Mouse (Mus musculus): Measurements from ENCODE around the gene Ankrd55. TPM values are rescaled to one million over a fixed set of nuclear protein-coding genes. Genes with fewer than 3 reads are reported as not detected.

The Ankrd55 gene
- polyA plus RNA-seq, 1 experiment from 2014 or later: 0.34 TPM

DNA sequence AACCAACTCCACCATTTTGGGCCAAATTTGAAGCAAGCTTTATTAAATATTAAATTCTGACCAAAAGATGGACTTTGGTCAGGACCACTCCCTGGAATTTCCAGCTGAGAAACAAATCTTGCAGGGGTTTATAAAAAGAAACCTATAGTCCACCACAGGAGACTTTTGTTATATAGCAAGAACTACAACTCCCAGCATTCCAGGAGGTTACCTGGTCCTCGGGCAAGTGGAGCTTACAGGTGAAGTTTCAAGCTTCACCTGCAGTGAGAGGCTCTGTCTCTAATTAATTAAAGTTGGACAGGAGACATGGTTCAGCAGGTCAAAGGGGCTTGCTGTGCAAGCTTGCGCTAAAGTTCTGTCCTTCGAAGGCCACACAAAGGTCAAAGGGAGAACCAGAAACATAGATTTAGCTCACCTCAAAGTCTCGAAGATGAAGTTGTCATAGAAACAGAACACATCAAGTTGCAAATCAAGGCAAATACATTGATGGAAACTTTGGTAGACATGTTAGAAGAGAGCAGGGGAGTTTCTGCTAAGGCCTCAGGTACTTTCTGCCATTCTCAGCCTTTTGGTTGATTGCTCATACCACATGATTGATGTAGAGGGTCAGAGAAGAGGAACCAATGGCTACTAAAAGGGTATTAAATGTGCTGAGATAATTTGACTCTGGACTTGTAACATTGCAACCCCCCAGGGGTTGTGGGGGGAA, 78.2 kb downstream of the Ankrd55 start:
- no peak for ATAC-seq (ENCODE audit: low FRiP score, low TSS enrichment)
- Histone ChIP-seq H3K9me3 (ENCODE audit: control insufficient read depth, low read length) (no peaks in the 10 kb centered on the region), H3K27me3 (ENCODE audit: control insufficient read depth, insufficient read depth, low read length) (no peaks in the 10 kb centered on the region), H3K4me2 (replicated peaks; ENCODE audit: low read depth, low read length) (no peak overlapping the region), H3K36me3 (ENCODE audit: control insufficient read depth, insufficient read depth, low read length) (no peaks in the 10 kb centered on the region), H3K9ac (ENCODE audit: low read depth, low read length) (no peak overlapping the region), H3K27ac (ENCODE audit: low read depth, low read length) (no peak overlapping the region), H3K4me1 (ENCODE audit: control insufficient read depth, insufficient read depth, low read length) (no peaks in the 10 kb centered on the region), H3K4me3 (ENCODE audit: low read length) (no peak overlapping the region)
- WGBS: 75% methylated on average over 4 of the region's 4 CpGs

DNA sequence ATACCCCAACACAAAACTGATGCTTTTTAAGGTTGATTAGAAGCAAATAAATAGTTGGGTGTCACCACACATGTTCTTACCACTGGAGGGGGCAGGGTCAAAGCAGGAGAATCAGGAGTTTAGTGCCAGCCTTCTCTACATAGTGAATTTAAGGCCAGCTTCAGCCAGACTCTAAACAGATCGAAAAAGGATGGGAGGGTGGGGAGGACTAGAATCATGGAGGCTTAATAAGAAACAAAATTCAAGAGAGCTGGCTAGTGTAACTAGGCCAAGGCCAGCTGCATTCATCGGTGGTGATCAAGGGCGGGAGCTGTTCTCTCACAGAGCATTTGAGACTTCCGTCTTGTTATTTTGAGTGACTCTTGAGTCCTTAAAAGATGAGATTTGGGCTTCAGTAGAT, 83.5 kb downstream of the Ankrd55 start:
- H3K4me2 ChIP-seq (replicated peaks; ENCODE audit: low read depth, low read length): no peak overlapping the region
- H3K27me3 ChIP-seq (ENCODE audit: control insufficient read depth, insufficient read depth, low read length): no peaks in the 10 kb centered on the region
- no peak overlapping the region for H3K27ac ChIP-seq (ENCODE audit: low read depth, low read length)
- 97% methylated on average over 4 of the region's 4 CpGs for WGBS
- no peak overlapping the region for H3K9ac ChIP-seq (ENCODE audit: low read depth, low read length)
- ATAC-seq (ENCODE audit: low FRiP score, low TSS enrichment): no peak
- H3K4me1 ChIP-seq (ENCODE audit: control insufficient read depth, insufficient read depth, low read length): 0 out of 2 replicates have a peak, but pooled peaks cover 4% of the 10 kb centered on the region
- no peak overlapping the region for H3K4me3 ChIP-seq (ENCODE audit: low read length)
- H3K36me3 ChIP-seq (ENCODE audit: control insufficient read depth, insufficient read depth, low read length): no peaks in the 10 kb centered on the region
- H3K9me3 ChIP-seq (ENCODE audit: control insufficient read depth, low read length): no peaks in the 10 kb centered on the region

DNA sequence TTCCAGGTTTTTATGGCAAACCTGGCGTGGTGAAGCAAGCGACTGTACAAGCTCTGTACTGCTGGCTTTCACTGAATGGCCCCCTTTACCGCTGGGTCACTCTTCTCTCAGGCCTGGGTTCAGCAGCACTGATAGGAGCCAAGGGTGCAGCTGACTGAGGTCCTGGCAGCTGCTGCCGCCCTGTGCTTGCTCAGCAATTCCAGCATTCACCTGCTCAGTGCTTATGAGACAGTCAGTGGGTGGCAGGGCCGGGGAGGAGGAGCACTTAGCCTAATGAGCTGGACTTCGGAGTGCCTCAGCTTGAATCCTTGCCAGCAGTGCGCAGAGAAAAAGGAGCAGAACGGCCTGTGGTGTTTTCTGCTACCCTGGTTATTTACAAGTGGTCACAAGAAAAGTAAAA, 87.5 kb downstream of the Ankrd55 start:
- 53% methylated on average over 8 of the region's 8 CpGs for WGBS
- H3K4me3 ChIP-seq (ENCODE audit: low read length): no peak overlapping the region
- ATAC-seq (ENCODE audit: low FRiP score, low TSS enrichment): peak; percentile 76; the same call in 1 of the 2 replicates
- H3K27me3 ChIP-seq (ENCODE audit: control insufficient read depth, insufficient read depth, low read length): no peaks in the 10 kb centered on the region
- H3K9me3 ChIP-seq (ENCODE audit: control insufficient read depth, low read length): no peaks in the 10 kb centered on the region
- 0 out of 2 replicates have a peak, but pooled peaks cover 4% of the 10 kb centered on the region for H3K4me1 ChIP-seq (ENCODE audit: control insufficient read depth, insufficient read depth, low read length)
- no peaks in the 10 kb centered on the region for H3K36me3 ChIP-seq (ENCODE audit: control insufficient read depth, insufficient read depth, low read length)
- no peak overlapping the region for H3K27ac ChIP-seq (ENCODE audit: low read depth, low read length)
- no peak overlapping the region for H3K4me2 ChIP-seq (replicated peaks; ENCODE audit: low read depth, low read length)
- no peak overlapping the region for H3K9ac ChIP-seq (ENCODE audit: low read depth, low read length)

DNA sequence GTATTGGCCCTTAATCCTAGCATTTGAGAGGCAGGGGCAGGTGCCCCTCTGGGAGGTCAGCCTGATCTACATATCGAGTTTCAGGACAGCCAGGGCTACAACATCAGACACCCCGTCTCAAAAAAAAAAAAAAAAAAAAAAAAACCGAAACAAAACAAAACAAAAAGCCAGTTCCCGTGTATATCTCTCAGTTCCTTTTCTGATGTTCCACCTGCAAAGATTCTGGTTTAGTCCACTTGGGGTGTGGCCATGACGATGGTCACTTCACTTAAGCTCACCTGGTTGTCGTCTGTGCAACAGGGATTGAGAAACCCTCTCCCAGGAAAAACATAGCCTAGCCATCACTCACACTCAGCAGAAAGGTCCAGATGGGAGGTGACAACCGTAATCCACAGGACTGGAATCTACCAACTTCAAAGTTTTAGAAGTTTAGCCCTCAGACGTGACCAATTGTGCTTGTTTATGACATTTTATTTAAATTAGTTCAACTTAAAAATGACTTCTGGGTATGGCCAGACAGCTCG, 90.6 kb downstream of the Ankrd55 start:
- Histone ChIP-seq H3K36me3 (ENCODE audit: control insufficient read depth, insufficient read depth, low read length) (no peaks in the 10 kb centered on the region), H3K4me1 (ENCODE audit: control insufficient read depth, insufficient read depth, low read length) (0 out of 2 replicates have a peak, but pooled peaks cover 4% of the 10 kb centered on the region), H3K27me3 (ENCODE audit: control insufficient read depth, insufficient read depth, low read length) (no peaks in the 10 kb centered on the region), H3K4me3 (ENCODE audit: low read length) (no peak overlapping the region), H3K27ac (ENCODE audit: low read depth, low read length) (no peak overlapping the region), H3K9ac (ENCODE audit: low read depth, low read length) (no peak overlapping the region), H3K9me3 (ENCODE audit: control insufficient read depth, low read length) (no peaks in the 10 kb centered on the region), H3K4me2 (replicated peaks; ENCODE audit: low read depth, low read length) (no peak overlapping the region)
- no peak for ATAC-seq (ENCODE audit: low FRiP score, low TSS enrichment)
- WGBS: 68% methylated on average over 9 of the region's 9 CpGs

DNA sequence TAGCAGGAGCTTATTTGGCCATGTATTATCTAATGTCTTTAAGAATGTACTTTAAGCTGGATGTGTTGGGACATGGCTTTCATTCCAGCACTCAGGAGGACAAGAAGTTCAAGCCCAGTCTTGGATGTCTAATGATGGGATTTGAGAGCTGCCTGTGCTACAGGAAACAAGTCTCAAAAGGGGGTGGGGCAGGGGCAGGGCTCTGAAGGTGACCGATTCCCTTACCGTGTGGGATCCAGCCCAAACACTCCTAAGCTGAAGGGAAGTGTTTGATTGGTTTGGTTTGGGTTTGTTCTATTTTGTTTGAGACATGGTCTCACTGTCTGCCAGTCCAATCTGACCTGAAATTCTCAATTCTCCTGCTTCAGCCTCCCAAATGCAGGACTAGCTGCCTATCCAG, 93.2 kb downstream of the Ankrd55 start:
- no peak for ATAC-seq (ENCODE audit: low FRiP score, low TSS enrichment)
- Histone ChIP-seq H3K4me2 (replicated peaks; ENCODE audit: low read depth, low read length) (no peak overlapping the region), H3K4me3 (ENCODE audit: low read length) (no peak overlapping the region), H3K27me3 (ENCODE audit: control insufficient read depth, insufficient read depth, low read length) (no peaks in the 10 kb centered on the region), H3K4me1 (ENCODE audit: control insufficient read depth, insufficient read depth, low read length) (no peaks in the 10 kb centered on the region), H3K9me3 (ENCODE audit: control insufficient read depth, low read length) (no peaks in the 10 kb centered on the region), H3K9ac (ENCODE audit: low read depth, low read length) (no peak overlapping the region), H3K36me3 (ENCODE audit: control insufficient read depth, insufficient read depth, low read length) (no peaks in the 10 kb centered on the region), H3K27ac (ENCODE audit: low read depth, low read length) (no peak overlapping the region)
- WGBS: 74% methylated on average over 2 of the region's 2 CpGs

DNA sequence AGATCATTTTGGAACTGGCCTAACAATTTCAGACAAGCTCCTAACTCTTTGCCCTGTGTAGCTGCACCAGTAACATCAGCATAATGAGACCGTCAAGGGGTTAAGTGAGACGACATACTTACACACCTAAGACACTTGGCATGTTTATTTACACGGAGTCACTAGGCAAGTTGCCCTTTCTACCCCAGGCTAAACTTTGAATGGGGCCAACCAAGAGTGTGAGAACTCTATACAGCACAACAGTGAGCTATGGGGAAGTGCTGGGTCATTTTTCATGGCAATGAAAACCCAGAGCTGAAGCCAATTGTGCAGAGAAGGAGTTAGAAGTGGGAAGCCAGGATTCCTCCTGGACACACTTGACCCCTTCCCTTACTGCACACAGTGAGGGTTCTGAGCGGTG, 94.2 kb downstream of the Ankrd55 start:
- ATAC-seq (ENCODE audit: low FRiP score, low TSS enrichment): no peak
- H3K36me3 ChIP-seq (ENCODE audit: control insufficient read depth, insufficient read depth, low read length): no peaks in the 10 kb centered on the region
- H3K4me2 ChIP-seq (replicated peaks; ENCODE audit: low read depth, low read length): no peak overlapping the region
- no peaks in the 10 kb centered on the region for H3K9me3 ChIP-seq (ENCODE audit: control insufficient read depth, low read length)
- 33% methylated on average over 4 of the region's 4 CpGs for WGBS
- no peak overlapping the region for H3K4me3 ChIP-seq (ENCODE audit: low read length)
- H3K27ac ChIP-seq (ENCODE audit: low read depth, low read length): no peak overlapping the region
- no peaks in the 10 kb centered on the region for H3K27me3 ChIP-seq (ENCODE audit: control insufficient read depth, insufficient read depth, low read length)
- no peak overlapping the region for H3K9ac ChIP-seq (ENCODE audit: low read depth, low read length)
- H3K4me1 ChIP-seq (ENCODE audit: control insufficient read depth, insufficient read depth, low read length): no peaks in the 10 kb centered on the region

DNA sequence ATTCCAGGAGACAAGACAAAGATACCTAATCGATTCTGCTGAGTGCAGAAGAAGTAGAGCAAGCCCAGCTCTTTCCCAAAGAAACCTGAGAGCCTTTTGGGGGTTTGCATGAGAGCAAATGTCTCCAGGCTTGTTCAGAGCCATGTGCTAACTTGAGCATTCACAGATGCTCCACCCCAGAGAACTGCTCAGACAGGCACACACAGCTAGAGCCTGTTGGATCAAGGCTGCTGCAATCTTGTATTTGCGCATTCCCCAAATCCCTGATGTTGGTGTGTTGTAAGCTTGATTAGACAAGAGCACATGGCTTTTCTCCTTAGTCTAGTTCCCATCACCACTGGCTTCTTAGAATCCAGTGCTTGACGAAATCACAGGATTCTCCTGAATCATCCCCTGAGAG, 94.7 kb downstream of the Ankrd55 start:
- 65% methylated on average over 3 of the region's 3 CpGs for WGBS
- Histone ChIP-seq H3K4me1 (ENCODE audit: control insufficient read depth, insufficient read depth, low read length) (no peaks in the 10 kb centered on the region), H3K4me3 (ENCODE audit: low read length) (no peak overlapping the region), H3K27me3 (ENCODE audit: control insufficient read depth, insufficient read depth, low read length) (no peaks in the 10 kb centered on the region), H3K9ac (ENCODE audit: low read depth, low read length) (no peak overlapping the region), H3K27ac (ENCODE audit: low read depth, low read length) (no peak overlapping the region), H3K4me2 (replicated peaks; ENCODE audit: low read depth, low read length) (no peak overlapping the region), H3K36me3 (ENCODE audit: control insufficient read depth, insufficient read depth, low read length) (no peaks in the 10 kb centered on the region), H3K9me3 (ENCODE audit: control insufficient read depth, low read length) (no peaks in the 10 kb centered on the region)
- peak; percentile 46; the same call in 1 of the 2 replicates for ATAC-seq (ENCODE audit: low FRiP score, low TSS enrichment)

DNA sequence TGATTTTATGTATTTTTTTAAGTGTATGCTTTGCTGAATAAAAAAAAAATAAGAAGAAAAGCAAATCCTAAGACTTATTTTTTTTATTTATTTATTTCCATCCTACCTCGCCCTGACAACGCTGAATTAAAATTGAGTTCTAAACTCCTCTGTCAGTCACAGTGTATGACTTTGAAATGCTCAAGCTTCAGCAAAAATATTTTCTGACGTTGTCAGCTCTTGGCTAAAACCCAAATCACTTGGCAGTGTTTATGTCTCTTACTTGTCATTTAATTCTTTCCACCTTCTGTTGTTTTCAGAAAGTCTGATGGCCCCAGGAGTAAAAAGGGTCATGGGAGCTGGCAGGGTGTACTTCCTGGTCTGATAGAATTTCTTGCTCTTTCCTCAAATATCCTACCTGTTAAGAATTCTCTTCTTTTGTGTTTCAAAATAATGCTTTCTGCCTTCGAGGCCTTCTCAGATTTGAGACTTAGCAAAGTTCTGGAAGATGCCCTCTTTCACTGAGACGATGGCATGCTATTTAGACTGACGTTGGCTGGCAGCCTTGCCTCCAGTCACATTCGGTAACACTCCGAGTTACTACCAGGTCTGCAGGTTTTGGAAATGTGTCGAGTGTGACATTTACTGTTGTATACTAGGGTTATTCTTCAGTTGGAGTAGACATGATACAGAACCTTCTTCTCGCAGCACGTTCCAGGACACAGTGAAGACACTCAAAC, 95.8 kb downstream of the Ankrd55 start:
- H3K27ac ChIP-seq (ENCODE audit: low read depth, low read length): no peak overlapping the region
- no peak overlapping the region for H3K9ac ChIP-seq (ENCODE audit: low read depth, low read length)
- H3K4me3 ChIP-seq (ENCODE audit: low read length): no peak overlapping the region

DNA sequence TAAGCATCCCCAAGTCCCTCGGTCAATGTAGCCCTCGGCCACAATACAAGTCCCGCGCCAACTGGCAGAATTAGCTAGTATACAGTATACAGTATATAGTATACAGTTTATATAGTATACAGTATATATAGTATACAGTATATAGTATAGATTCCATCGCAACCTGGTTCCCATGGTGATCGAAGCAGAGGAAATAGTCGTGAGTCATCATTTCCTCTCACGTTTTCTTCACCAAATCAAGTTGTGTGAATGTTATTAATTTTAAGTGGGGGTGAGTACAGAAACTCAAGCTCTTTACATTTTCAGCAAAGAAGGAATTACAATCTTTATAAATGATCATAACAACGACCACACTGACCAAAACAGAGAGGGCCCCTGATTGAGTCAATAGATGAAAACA, 96.8 kb downstream of the Ankrd55 start:
- H3K4me1 ChIP-seq (ENCODE audit: control insufficient read depth, insufficient read depth, low read length): no peaks in the 10 kb centered on the region

More for the DNA sequence above, 95.8 kb downstream of the Ankrd55 start:
- no peak for ATAC-seq (ENCODE audit: low FRiP score, low TSS enrichment)
- Histone ChIP-seq H3K27me3 (ENCODE audit: control insufficient read depth, insufficient read depth, low read length) (no peaks in the 10 kb centered on the region), H3K4me2 (replicated peaks; ENCODE audit: low read depth, low read length) (no peak overlapping the region), H3K36me3 (ENCODE audit: control insufficient read depth, insufficient read depth, low read length) (no peaks in the 10 kb centered on the region), H3K4me1 (ENCODE audit: control insufficient read depth, insufficient read depth, low read length) (no peaks in the 10 kb centered on the region), H3K9me3 (ENCODE audit: control insufficient read depth, low read length) (no peaks in the 10 kb centered on the region)
- 71% methylated on average over 11 of the region's 11 CpGs for WGBS

More for the DNA sequence above, 96.8 kb downstream of the Ankrd55 start:
- no peak overlapping the region for H3K4me2 ChIP-seq (replicated peaks; ENCODE audit: low read depth, low read length)
- no peak for ATAC-seq (ENCODE audit: low FRiP score, low TSS enrichment)
- no peak overlapping the region for H3K27ac ChIP-seq (ENCODE audit: low read depth, low read length)
- no peak overlapping the region for H3K4me3 ChIP-seq (ENCODE audit: low read length)
- WGBS: 93% methylated on average over 9 of the region's 9 CpGs
- H3K27me3 ChIP-seq (ENCODE audit: control insufficient read depth, insufficient read depth, low read length): no peaks in the 10 kb centered on the region
- H3K36me3 ChIP-seq (ENCODE audit: control insufficient read depth, insufficient read depth, low read length): no peaks in the 10 kb centered on the region
- no peaks in the 10 kb centered on the region for H3K9me3 ChIP-seq (ENCODE audit: control insufficient read depth, low read length)
- H3K9ac ChIP-seq (ENCODE audit: low read depth, low read length): no peak overlapping the region
